Mouse (Mus musculus) retina, adult 2 months (tissue): ENCODE results near the gene Zfp212.
A peak's percentile ranks its signal among the peaks of the same experiment; 100 is the strongest.

Source experiments
- DNase-seq: peaks from one replicate; pipeline ENCODE4 v3.0.0-alpha.2; 2012; ENCODE audit warnings: low read depth, low spot score

Gene Zfp212

DNA sequence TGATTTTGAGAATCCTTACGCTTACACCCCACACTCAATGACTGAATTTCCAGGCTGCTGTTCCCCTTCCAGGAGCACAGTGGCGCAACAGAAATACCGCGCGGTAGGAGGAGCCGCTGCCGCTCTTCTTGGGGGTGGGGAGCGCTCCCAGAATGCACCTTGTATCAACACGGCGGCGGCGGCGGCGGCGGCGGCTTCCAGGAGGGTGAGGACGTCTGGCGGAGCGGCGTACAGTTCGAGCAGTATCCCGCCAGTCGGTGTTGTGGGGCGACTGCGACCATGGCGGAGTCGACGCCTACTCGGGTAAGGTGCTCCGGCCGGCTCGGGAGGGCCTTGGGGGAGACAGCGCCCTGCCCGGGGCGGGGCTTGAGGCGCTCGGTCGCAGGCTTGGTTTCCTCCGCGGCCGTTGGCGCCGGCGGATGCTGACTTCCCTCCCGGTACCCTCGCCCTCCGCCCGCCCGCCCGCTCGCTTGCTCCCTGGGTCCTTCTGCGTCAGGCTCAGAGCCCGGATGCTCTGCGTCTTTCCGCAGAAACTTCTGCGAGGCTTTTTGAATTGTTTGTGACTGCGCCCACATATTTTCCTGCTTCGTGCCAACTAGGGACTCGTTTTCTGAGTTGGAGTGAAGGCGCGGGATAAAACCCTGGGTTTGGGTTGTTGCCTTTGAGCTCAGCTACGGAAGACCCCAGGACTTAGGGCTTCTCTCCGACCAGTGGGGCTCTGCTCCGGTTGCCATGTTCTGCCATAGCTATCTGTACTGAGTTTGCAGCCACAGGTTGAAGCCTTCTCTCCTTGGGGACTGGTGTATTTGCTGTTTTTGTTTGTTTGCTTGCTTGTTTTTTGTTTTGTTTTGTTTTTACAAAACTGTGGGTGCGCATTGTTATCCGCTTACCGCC, at the start of gene Zfp212:
TSS of gene Zfp212 (plus strand) at position 30 of the 894 bp plus-strand sequence.
- peak; percentile 68 for DNase-seq

GRCm38 (mm10) chr6:47872266-47872665, 48.0 kb upstream of the Zfp212 start:
- no peak for DNase-seq

- no peak for DNase-seq
These were observed 43.2 kb upstream of the Zfp212 start, which contains the start of gene Zfp282 for GRCm38 (mm10) chr6:47877058-47877457. Zfp282 (plus strand) TSS chr6:47877204.

DNA sequence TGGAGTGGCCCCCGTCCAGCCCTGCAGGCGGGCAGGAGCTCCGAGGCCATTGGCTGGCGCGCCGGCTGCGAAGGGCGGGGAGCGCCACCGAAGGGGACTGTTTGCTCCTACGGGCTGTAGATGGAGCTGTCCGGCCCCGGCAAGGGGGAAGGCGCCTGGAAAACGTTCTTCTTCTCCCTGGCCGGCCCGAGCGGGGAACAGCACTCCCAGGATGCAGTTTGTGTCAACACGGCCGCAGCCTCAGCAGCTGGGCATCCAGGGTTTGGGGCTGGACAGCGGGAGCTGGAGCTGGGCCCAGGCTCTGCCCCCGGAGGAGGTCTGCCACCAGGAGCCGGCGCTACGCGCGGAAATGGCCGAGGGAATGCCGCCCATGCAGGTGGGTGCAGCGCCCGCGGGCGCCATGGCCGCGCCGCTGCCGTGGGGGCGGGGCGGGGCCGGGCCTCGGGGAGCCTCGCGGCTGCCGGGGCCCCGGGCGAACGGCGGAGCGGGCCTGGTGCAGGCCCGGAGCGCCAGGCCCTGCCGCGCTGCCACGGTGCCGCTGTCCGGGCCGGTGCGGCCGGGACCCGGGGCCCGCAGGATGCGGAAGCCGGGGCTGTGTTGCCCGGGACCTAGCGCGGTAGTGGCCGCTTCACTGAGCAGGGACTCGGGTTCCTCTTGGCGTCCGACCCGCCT, 42.7 kb upstream of the Zfp212 start:
- DNase-seq: peak; percentile 75

GRCm38 (mm10) chr6:47878133-47878514, 42.2 kb upstream of the Zfp212 start:
- DNase-seq: no peak

- DNase-seq: no peak
These were observed 41.7 kb upstream of the Zfp212 start for GRCm38 (mm10) chr6:47878593-47878992.

GRCm38 (mm10) chr6:47879049-47879716, 41.1 kb upstream of the Zfp212 start:
- no peak for DNase-seq

- DNase-seq: no peak
These were observed 40.1 kb upstream of the Zfp212 start for GRCm38 (mm10) chr6:47880166-47880565.

DNA sequence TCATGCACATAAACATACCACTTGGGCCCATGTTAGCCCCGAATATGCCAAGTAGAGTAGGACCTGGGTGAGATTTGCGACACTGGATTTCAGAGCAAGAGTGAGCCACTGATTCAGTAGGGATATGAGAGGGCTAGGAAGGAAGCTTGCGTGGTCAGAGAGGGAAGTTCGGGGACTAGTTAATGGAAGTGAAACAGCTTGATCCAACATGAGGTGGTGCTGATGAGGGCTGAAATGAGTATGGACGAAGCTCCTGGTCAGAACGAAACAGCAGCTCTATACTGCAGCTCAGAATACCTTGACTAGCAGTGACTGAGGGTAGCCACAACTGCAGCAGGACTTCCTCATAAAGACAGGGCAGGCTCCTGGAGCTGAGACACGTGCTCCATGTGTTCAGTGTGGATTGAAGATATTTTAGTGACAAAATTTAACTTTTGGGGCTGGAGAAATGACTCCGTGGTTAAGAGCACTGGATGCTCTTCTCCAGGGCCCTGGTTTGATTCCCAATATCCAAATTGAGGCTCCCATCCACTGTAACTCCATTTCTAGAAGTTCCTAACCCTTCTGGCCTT, 31.4 kb upstream of the Zfp212 start:
- no peak for DNase-seq

DNA sequence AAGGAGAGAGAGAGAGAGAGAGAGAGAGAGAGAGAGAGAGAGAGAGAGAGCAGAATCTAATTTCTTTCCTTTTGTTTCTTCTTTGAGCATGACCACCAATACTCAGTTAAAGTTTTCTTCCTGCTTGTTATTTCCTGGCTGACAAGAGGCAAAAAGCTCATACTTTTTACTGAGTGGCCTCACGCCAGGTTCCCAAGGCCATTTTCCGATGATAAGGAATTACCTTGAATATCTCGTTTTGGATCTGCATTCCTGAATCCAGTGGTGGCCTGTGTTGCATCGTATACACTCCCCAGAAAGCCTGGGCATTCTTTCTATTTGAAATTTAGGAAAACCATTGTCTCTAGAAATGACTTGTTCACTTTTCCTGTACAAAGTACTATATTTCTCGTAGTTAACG, 20.9 kb upstream of the Zfp212 start:
- no peak for DNase-seq

- DNase-seq: no peak
These were observed 16.7 kb upstream of the Zfp212 start for GRCm38 (mm10) chr6:47903587-47903986.

DNA sequence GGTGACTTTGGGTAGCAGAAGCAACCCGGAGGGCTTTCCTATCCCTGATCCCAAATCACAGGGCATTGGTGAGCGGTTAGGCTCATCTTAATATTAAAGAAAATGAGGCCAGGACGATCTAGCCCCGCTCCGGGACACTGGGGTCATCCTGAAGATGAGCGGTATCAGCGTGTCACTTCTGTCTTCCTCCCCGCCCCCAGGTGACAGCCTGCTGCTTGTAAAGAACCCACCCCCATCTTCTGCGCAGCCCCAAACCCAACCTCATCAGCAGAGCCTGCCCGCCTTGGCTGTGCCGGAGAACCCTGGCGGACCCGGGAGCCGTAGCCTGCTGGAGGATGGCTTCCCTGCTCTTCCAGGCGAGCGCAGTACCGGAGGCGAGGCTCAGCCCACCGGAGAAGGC, 15.9 kb upstream of the Zfp212 start:
- DNase-seq: no peak

GRCm38 (mm10) chr6:47904917-47905695, 15.2 kb upstream of the Zfp212 start:
- no peak for DNase-seq

DNA sequence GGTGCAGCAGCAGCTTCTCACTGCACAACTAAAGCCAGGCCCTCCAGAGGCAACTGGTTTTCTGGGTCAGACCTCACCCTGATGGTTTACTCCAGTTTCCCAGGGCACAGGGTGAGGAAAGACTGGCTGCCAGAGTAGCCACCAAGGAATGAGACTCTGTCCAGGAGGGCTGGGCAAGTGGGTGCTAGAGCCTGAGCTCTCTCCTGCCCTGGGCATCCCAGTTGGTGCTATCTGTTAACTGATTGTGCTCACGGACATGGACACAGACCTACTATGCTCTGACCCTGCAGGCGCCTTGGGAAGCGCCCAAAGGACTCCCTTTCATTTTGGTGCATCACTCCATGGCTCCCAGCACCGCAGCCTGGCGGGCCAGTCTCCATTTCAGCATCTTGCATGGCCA, 13.9 kb upstream of the Zfp212 start:
- no peak for DNase-seq

- no peak for DNase-seq
These were observed 11.3 kb upstream of the Zfp212 start for GRCm38 (mm10) chr6:47909007-47909406.

DNA sequence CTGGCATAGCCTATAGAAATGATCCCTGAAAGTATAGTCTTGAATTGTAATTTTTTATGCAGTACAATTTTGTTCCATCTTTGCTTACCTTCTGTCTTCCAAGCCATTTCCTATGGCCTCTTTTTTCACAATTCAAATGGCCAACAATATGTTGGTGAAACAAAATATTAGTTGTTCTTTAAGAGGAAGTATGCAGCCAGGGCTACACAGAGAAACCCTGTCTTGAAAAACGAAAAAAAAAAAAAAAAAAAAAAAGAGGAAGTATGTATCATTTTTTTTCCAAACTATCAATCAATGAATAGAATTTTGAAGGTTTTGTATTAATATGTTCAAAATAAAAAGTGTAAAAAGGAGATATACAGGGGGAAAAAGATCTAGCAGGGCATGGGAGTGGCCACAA, 8.6 kb upstream of the Zfp212 start:
- DNase-seq: no peak

- no peak for DNase-seq
These were observed 7.3 kb upstream of the Zfp212 start for GRCm38 (mm10) chr6:47912991-47913390.

DNA sequence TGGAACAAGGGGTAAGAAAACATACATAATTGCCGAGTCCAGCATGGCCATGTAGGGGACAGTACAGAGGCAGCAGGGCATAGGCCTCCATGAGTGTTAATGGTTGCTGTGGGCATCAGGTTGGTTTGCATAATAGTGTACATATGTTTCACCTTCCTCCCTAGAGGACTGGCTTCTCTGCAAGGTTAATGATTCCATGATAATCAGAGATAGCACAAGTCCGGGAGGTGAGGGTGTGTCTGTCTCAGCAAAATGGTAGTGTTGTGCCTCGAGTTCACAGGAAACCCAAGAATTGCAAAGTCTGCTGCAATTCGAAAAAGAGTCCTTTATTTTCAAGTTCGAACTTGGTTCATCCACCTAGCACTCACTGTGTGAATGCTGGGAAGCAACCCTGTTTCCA, 3.2 kb upstream of the Zfp212 start:
- no peak for DNase-seq

GRCm38 (mm10) chr6:47918768-47919274, 1.5 kb upstream of the Zfp212 start:
- no peak for DNase-seq

DNA sequence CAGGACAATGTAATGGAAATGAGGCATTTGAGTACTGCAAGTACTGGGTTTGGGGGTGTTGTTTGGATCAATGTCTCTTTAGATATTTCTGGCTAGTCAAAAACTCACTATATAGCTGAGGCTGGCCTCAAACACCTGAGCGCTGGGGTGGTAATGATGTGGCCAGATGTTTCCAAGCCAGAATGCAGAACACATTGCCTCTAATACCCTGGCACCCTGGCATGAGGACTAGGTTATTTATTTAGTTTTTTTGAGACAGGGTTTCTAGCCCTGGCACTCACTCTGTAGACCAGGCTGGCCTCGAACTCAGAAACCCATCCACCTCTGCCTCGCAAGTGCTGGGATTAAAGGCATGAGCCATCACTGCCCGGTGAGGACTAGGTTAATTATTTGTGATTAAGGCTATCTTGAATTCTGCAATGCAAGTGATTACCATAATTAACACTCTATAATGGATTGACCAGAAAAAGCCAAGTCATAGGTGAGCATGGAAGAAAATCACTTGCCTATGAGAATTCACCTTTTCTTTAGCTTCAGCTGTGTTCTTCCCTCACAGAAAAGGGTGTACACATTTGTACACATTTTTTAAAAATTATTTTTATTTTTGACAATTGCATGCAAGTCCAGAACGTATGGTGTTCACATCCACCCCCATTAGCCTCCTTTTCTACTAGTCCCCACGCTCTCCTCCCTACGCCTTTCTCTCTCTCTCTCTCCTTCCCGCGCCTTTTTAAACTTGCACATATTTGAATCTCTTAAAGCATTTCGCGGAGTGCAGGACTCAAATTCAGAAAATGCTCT, 430 bp upstream of the Zfp212 start:
- no peak for DNase-seq
